Mouse (Mus musculus) inflammation-experienced regulatory T-cells, adult 6 months (primary cell): ENCODE data around the gene Iqsec1. TPM values are rescaled to one million over a fixed set of nuclear protein-coding genes. Genes with fewer than 3 reads are reported as not detected.
"Not testable (repeated sequence)": the region's sequence is repeated elsewhere in the genome, so short reads cannot be mapped to it uniquely, and the experiment has no call there.

Experiments
- ATAC-seq: one replicate; pipeline ENCODE4 v1.8.0; 2017
- polyA plus RNA-seq, 3 experiments: library from polyadenylated mRNA; unstranded; fragments of 100-300 nt; shearing (Covaris generic); gene quantifications; one replicate each; pipeline ENCODE4 v1.2.1; 2017

Iqsec1 gene
- polyA plus RNA-seq, 3 experiments from 2014 or later, result 9.8 to 12.2 (median 10.0) TPM

- ATAC-seq, result no peak
These were observed 337.9 kb downstream of the Iqsec1 start for GRCm38 (mm10) chr6:90650634-90651033.

DNA sequence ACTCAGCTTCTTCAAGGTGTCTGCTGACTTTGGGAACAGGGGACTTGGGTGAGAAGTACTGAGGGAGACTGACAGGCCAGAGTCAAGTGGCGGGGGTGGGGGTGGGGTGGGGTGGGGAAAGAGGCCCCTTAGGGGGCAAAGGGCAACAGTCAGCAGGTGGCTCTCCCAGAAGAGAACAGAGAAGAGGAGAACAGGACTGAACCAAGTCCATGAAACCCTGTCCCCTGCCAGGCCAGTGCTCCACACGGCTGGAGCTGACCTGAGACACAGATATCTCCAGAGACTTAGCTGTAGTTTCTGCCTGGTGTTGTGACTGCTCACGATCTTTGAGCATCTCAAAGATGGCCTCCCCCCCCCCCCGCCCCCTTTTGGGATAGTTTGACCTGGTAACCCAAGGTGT lies 339.2 kb downstream of the Iqsec1 start:
- ATAC-seq, result no peak

GRCm38 (mm10) chr6:90648391-90648790 lies 340.1 kb downstream of the Iqsec1 start:
- no peak for ATAC-seq

- ATAC-seq, result no peak
These were observed 343.5 kb downstream of the Iqsec1 start for GRCm38 (mm10) chr6:90644965-90645364.

DNA sequence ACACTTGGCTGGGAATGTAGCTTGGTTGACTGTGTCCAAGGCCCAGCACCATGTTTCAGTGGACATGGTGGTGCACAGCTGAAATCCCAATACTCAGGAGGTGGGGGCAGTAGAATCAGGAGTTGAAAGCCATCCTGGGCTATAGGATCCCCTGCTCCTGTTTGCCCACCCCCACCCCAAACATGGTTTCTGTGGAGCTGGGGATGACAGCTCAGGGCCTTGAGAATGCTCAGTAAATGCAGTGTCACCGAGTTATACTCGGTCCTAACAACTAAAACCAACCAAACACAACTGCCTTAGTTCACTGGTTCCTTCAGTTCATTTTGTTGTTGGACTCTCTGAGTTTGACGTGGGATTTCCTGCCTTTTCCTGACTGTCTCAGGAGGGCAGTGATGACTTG lies 345.4 kb downstream of the Iqsec1 start:
- no peak for ATAC-seq

- ATAC-seq, result no peak
These were observed 352.9 kb downstream of the Iqsec1 start for GRCm38 (mm10) chr6:90635611-90636010.

DNA sequence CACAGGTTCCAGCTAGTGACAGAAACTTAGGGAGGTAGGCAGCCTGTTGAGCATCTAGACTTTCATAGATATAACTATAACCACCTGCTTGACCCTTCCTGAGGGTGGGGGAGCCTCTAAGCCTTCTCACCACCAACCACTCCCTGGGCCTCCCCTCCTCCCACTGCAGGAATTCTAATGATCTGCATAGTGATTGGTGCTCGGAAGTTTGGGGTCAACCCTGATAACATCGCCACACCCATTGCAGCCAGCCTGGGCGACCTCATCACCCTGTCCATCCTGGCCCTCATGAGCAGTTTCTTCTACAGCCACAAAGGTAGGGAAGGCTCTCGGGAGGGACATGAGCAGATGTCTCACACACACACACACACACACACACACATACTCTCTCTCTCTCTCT lies 353.4 kb downstream of the Iqsec1 start:
- no peak for ATAC-seq

- not testable (repeated sequence) for ATAC-seq
These were observed 356.0 kb downstream of the Iqsec1 start for GRCm38 (mm10) chr6:90632526-90632925.

- peak; percentile 62 for ATAC-seq
These were observed 358.1 kb downstream of the Iqsec1 start for GRCm38 (mm10) chr6:90630427-90630826.

DNA sequence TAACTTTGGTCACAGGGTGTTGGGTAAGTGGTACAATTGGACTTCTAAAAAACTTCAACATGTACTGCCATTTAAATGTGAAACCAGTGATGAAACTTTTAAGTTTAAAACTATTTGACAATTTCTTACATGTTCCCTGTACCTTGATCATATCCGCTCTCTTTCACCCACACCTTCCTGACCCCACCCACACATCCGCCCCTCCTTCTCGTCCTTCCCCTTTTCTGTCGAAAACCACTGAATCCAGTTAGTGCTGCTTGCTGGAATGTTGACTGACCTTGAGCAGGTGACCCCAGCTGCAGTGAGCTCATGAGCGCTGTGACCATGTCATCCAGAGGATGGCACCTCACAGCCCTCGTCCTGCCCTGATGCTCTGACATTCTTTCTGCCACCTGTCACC lies 359.0 kb downstream of the Iqsec1 start:
- ATAC-seq, result peak; percentile 67

GRCm38 (mm10) chr6:90627556-90627955 lies 360.9 kb downstream of the Iqsec1 start:
- peak; percentile 27 for ATAC-seq

DNA sequence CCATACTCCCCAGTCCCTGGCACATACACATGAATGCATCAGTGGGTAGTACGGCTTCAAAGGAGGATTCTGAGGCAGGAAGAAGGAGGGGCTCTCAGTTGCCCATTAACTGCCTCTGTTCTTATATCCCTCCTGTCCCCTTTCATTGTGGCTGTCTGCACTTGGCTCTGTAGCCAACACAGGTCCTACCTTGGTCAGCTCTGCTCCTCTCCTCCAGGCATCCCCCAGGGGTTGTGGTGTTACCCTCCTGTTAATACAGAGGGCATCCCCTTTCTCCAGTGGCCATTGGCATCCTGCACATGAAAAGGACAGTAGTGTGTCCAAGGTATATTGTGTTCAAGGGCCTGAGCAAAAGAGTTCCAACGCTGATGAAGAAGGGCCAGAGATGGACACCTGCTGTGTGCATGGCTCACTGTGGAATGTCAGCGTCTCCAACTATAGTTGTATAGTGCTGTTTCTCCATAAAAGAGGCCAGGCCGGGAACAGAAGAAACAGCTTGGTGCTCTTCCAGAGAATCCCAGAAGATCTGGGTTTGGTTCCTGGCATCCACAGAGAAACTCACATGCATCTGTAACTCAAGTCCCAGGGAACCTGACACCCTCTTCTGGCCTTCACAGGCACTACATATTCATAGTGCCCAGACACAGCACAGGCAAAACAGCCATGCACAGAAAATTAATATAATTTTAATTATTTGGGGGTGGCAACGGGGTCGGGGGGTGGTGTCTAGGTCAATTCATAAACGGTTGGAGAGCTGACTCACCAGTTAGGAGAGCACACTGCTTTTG lies 363.1 kb downstream of the Iqsec1 start:
- no peak for ATAC-seq

DNA sequence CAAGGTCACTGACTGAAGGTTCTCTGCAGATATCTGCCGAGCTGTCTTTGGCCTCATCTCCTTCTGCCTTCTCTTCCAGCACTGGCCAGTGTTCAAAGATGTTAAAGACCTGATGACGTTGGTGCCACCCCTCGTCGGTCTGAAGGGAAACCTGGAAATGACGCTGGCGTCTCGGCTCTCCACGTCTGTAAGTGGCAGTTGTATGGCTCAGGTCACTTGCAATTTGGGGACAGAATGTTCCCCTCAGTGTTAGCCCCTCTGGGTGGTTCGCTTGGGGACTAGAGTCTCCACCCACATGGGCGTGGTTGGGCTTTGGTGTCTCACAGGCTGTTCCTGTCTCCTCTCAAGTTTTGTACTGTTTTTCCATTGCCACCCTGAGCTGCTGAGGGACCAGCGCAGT lies 363.8 kb downstream of the Iqsec1 start:
- ATAC-seq, result no peak

GRCm38 (mm10) chr6:90624184-90624583 lies 364.3 kb downstream of the Iqsec1 start:
- ATAC-seq, result no peak

GRCm38 (mm10) chr6:90623456-90623836 lies 365.0 kb downstream of the Iqsec1 start:
- no peak for ATAC-seq

GRCm38 (mm10) chr6:90622758-90623455 lies 365.6 kb downstream of the Iqsec1 start:
- ATAC-seq, result no peak

DNA sequence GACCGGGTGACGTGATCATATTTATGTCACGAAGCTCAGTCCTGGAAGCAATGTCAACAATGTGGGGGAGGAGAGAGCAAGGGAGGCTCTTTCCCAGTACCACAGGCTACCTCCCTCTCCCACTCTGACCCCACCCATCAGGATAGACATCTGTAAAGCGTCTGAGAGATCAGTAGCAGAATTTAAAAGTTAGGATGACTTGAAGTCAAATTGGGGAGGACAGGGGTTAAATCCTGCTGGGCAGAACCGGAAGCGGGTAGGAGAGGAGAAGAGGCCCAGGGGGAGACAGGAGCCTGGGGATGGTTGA lies 366.9 kb downstream of the Iqsec1 start:
- no peak for ATAC-seq

- no peak for ATAC-seq
These were observed 367.5 kb downstream of the Iqsec1 start for GRCm38 (mm10) chr6:90620791-90621583.

GRCm38 (mm10) chr6:90619936-90620335 lies 368.5 kb downstream of the Iqsec1 start:
- no peak for ATAC-seq

DNA sequence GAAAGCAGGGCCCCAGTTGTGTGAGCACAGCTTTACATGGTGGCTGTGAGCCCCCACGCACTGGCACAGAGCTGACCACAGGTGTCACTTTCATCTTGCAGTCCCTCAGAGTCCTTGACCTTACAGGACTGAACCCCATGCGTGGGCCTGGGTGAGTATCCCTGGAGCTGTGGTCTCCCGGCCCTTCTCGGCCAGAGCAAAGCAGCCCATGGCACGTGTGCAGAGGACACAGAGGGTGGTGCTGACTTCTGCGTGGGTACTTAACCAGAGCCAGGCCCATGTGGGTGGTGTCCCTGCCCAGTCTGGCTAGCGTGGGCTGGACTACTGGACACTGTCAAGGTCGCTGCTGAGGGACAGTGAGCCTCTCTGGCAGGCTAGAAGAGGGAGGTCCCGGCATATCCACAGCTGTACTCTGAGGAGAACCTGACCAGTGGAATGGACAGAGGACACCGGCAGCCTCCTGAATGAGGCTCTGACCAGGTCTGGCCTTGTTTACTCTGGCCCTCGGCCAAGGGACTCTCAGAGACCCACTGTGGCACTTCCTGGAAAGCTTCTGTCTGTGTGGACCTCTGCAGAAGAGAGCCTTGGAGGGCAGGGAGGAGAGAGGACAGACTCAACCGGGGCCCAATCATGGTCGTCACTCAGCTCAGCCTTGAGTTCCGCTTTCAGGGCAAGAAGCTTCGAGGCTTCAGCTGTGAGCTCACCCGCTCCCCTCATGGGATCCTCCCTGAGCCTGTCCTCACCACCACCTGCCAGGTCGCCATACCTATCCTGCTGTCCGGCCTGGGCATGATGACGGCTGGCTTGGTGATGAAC lies 369.5 kb downstream of the Iqsec1 start:
- ATAC-seq, result no peak

DNA sequence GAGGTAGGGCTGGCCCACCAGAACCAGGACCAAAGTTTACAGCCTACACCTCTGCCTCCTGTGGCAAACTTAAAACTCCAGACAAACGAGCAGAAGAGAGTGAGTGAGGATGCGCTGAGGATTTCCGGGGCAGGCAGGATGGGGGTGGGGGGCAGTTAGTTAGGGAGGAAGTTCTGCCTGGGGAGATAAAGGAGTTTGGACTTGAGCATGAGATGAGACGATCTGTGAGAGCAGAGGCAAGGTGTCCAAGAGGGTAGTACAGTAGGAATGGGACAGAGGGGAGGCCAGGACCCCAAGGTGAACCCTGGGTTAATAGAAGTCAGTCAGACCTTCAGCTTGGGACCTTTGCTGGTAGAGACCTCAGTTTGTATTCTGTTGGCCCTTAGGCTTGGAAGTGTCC lies 370.2 kb downstream of the Iqsec1 start:
- peak; percentile 73 for ATAC-seq

DNA sequence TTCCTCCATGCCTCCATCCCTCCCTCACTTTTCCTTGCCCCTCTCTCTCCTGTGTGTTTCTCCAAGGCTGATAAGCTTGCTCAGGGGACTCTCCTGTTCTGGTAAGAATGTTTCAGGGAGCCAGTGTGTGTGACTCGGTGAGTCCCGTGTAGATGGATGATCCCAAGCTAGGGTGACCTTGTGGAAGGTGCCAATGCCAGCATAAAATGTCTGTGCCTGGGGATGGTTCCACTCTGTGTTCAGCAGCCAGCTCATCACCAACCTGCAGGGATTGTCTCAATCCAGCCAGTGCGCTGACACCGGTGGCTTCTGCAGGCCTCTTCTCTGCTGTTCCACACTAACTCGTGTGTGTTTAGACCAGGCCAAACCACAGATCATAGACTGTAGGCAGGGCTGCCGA lies 372.0 kb downstream of the Iqsec1 start:
- ATAC-seq, result no peak

DNA sequence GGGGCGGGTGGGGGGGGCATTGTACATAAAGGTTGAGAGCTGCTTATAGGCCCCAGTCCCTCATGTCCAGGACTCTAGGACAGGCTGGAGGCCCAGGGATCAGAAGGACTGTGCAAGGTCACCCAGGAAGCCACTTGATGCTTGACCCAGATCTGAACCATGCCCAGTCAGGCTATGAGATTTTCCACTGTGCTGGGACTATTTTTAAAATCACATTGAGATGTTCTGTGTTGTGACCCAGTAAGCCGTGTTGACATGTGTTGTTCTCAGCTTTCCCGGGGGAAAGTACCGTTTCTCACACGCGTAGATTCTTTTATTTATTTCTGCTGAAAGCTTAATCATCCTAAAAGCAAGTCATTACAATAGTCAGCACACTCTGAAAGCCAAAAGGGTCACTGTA lies 372.5 kb downstream of the Iqsec1 start:
- peak; percentile 39 for ATAC-seq
